11 mouse cellular contexts compared by ENCODE assay signal in the genomic region with DNA sequence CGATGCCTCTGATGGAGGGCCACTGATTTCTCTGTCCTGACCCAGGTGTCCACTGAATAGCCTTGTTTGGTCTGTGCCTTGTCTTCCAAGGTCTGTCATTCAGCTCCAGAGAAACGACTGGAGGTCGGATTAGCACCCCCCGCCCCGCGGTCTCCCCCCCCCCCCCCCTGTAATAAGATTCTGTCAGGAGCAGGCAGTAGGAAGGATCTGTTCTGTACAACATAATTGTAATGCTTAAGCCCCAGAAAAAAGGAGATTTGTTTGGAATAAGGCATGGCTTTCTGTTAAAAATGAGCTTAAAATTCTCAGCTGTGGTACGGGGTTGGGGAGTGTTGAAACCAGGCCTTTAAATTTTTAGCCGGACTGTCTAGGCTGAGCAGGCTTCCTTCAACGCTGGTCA.
DNase-seq lines count a peak whose midpoint lies in the region; ATAC-seq lines count a peak whose summit lies in the region.
"Had no signal": no experiment of that assay in that cellular context is flagged by ENCODE, and none has a peak within 500 bp of the region (broad histone marks: within the 10 kb centered on the region; RNA-seq: fewer than 3 reads in every experiment).

No protein-coding gene starts in this region.

- H3K9me3 ChIP-seq in neural tube, embryonic 11.5 days (ENCODE audit: control insufficient read depth, low read length), result no peaks in the 10 kb centered on the region
- H3K9me3 ChIP-seq in hindbrain, embryonic 12.5 days (replicated peaks), result no peaks in the 10 kb centered on the region
- H3K9me3 ChIP-seq in midbrain, embryonic 12.5 days, result no peaks in the 10 kb centered on the region
- H3K9me3 ChIP-seq: megakaryocyte, embryonic 14.5 days had no signal

- peaks cover 7% of the 10 kb centered on the region; the same call in 1 of the 2 replicates for H3K4me1 ChIP-seq in neural tube, embryonic 11.5 days (ENCODE audit: control insufficient read depth, insufficient read depth, low read length)
- peaks cover 19% of the 10 kb centered on the region for H3K4me1 ChIP-seq in hindbrain, embryonic 12.5 days
- peaks cover 18% of the 10 kb centered on the region for H3K4me1 ChIP-seq in midbrain, embryonic 12.5 days
- H3K4me1 ChIP-seq: megakaryocyte, embryonic 14.5 days had no signal

- H3K4me2 ChIP-seq in neural tube, embryonic 11.5 days (ENCODE audit: low read depth), result no peak overlapping the region
- H3K4me2 ChIP-seq in hindbrain, embryonic 12.5 days (replicated peaks), result no peak overlapping the region
- H3K4me2 ChIP-seq in midbrain, embryonic 12.5 days (replicated peaks), result peak overlapping the region; percentile 22; the same call in 1 of the 2 replicates

- no peaks in the 10 kb centered on the region for H3K36me3 ChIP-seq in neural tube, embryonic 11.5 days (ENCODE audit: control insufficient read depth, insufficient read depth, low read length)
- H3K36me3 ChIP-seq in hindbrain, embryonic 12.5 days, result peaks cover 10% of the 10 kb centered on the region
- peaks cover 9% of the 10 kb centered on the region for H3K36me3 ChIP-seq in midbrain, embryonic 12.5 days

- H3K4me3 ChIP-seq in neural tube, embryonic 11.5 days (ENCODE audit: low read depth, low read length), result no peak overlapping the region
- H3K4me3 ChIP-seq in hindbrain, embryonic 12.5 days, result no peak overlapping the region
- H3K4me3 ChIP-seq in midbrain, embryonic 12.5 days, result no peak overlapping the region
- H3K4me3 ChIP-seq: megakaryocyte, embryonic 14.5 days had no signal

- no peak overlapping the region for H3K9ac ChIP-seq in neural tube, embryonic 11.5 days (ENCODE audit: low read length)
- 0 out of 2 replicates have a peak overlapping the region, but pooled peaks have one; percentile 18 for H3K9ac ChIP-seq in hindbrain, embryonic 12.5 days
- no peak overlapping the region for H3K9ac ChIP-seq in midbrain, embryonic 12.5 days (replicated peaks)

- DNase-seq in neural tube, embryonic 11.5 days (ENCODE audit: low spot score), result no peak
- DNase-seq in neural tube, embryonic 10.5 days (ENCODE audit: extremely low spot score, low spot score), result no peak
- no peak for DNase-seq in c-Kit-positive CD71-positive TER-119-positive erythroid progenitor cells, embryonic 14.5 days (ENCODE audit: low spot score)
- no peak for DNase-seq in T-cell, adult 2 months (ENCODE audit: low spot score)
- no peak for DNase-seq in ovary, postnatal 36 days (ENCODE audit: low spot score)
- DNase-seq: kidney, postnatal 4 days; lung, adult 18-20 months had no signal

- H3K27ac ChIP-seq in neural tube, embryonic 11.5 days (ENCODE audit: low read depth, low read length), result 0 out of 2 replicates have a peak overlapping the region, but pooled peaks have one; percentile 17
- H3K27ac ChIP-seq in hindbrain, embryonic 12.5 days, result peak overlapping the region; percentile 67
- peak overlapping the region; percentile 67 for H3K27ac ChIP-seq in midbrain, embryonic 12.5 days (replicated peaks)

- ATAC-seq in neural tube, embryonic 11.5 days (ENCODE audit: insufficient read depth, low FRiP score, low TSS enrichment), result no peak
- peak; percentile 57 for ATAC-seq in hindbrain, embryonic 12.5 days (ENCODE audit: low FRiP score)
- peak; percentile 72 for ATAC-seq in midbrain, embryonic 12.5 days (ENCODE audit: low FRiP score, low read depth)
- no peak for ATAC-seq in megakaryocyte progenitor cell, adult 5-6 weeks (replicated peaks; ENCODE audit: poor library complexity)

- H3K27me3 ChIP-seq in neural tube, embryonic 11.5 days (ENCODE audit: control insufficient read depth, insufficient read depth, low read length), result no peaks in the 10 kb centered on the region
- no peaks in the 10 kb centered on the region for H3K27me3 ChIP-seq in hindbrain, embryonic 12.5 days
- no peaks in the 10 kb centered on the region for H3K27me3 ChIP-seq in midbrain, embryonic 12.5 days
- H3K27me3 ChIP-seq: megakaryocyte, embryonic 14.5 days had no signal

- WGBS in neural tube, embryonic 11.5 days, result 53% methylated on average over 9 of the region's 9 CpGs
- 28% methylated on average over 9 of the region's 9 CpGs for WGBS in hindbrain, embryonic 12.5 days
- WGBS in midbrain, embryonic 12.5 days, result 6% methylated on average over 9 of the region's 9 CpGs

Comparison
In these comparisons a context has a peak if more than half of its experiments do, and no peak if none do; other contexts are left out.
1. ATAC-seq: peak in hindbrain, embryonic 12.5 days (single experiment) and midbrain, embryonic 12.5 days (single experiment); none in neural tube, embryonic 11.5 days (single experiment) and megakaryocyte progenitor cell, adult 5-6 weeks (single experiment).
2. H3K27ac ChIP-seq: peak in every context shown above with its lines; median percentile 67 in hindbrain, embryonic 12.5 days; 67 in midbrain, embryonic 12.5 days; 17 in neural tube, embryonic 11.5 days.